Mouse (Mus musculus) testis, adult 2 months (tissue): ENCODE measurements around the gene Fam234b. TPM values are rescaled to one million over a fixed set of nuclear protein-coding genes. Genes with fewer than 3 reads are reported as not detected.

ENCODE experiments used
- H3K27ac ChIP-seq: fragments of 200-500 bp; 2 replicates; pipeline ENCODE4 v1.5.1; 2012; ENCODE audit warnings: low read depth, low read length; ENCODE audit not compliant: control insufficient read depth, insufficient read depth
- H3K27me3 ChIP-seq: fragments of 200-500 bp; 2 replicates; pipeline ENCODE4 v1.6.1; 2012; ENCODE audit warnings: mild to moderate bottlenecking, low read length, moderate library complexity; ENCODE audit not compliant: control insufficient read depth, insufficient read depth
- H3K36me3 ChIP-seq: fragments of 200-500 bp; 2 replicates; pipeline ENCODE4 v1.6.1; 2012; ENCODE audit warnings: mild to moderate bottlenecking, low read length; ENCODE audit not compliant: control insufficient read depth, insufficient read depth
- H3K4me1 ChIP-seq: fragments of 200-500 bp; 2 replicates; pipeline ENCODE4 v1.6.1; 2012; ENCODE audit warnings: low read length; ENCODE audit not compliant: control insufficient read depth, insufficient read depth
- H3K4me3 ChIP-seq: fragments of 200-500 bp; 2 replicates; pipeline ENCODE4 v1.5.1; 2012; ENCODE audit warnings: low read depth, mild to moderate bottlenecking, low read length, moderate library complexity, mixed read lengths; ENCODE audit not compliant: control insufficient read depth
- CTCF ChIP-seq: fragments of 200-500 bp; IDR thresholded peaks from 2 replicates; pipeline ENCODE4 v1.5.1; 2012; ENCODE audit warnings: low read depth, mild to moderate bottlenecking, inconsistent platforms, low read length, moderate library complexity; ENCODE audit not compliant: control insufficient read depth, insufficient read depth, insufficient replicate concordance
- POLR2A ChIP-seq: fragments of 200-500 bp; IDR thresholded peaks from 2 replicates; pipeline ENCODE4 v1.6.1; 2012; ENCODE audit warnings: low read depth, mild to moderate bottlenecking, inconsistent platforms, low read length, moderate library complexity; ENCODE audit not compliant: control insufficient read depth
- polyA plus RNA-seq: library from polyadenylated mRNA; depleted of rRNA; stranded (reverse); fragments of >200 nt; gene quantifications from 2 replicates; pipeline ENCODE4 v1.2.3, GENCODE M21; 2012

The Fam234b gene
- polyA plus RNA-seq, 1 experiment = 20.9 TPM

DNA sequence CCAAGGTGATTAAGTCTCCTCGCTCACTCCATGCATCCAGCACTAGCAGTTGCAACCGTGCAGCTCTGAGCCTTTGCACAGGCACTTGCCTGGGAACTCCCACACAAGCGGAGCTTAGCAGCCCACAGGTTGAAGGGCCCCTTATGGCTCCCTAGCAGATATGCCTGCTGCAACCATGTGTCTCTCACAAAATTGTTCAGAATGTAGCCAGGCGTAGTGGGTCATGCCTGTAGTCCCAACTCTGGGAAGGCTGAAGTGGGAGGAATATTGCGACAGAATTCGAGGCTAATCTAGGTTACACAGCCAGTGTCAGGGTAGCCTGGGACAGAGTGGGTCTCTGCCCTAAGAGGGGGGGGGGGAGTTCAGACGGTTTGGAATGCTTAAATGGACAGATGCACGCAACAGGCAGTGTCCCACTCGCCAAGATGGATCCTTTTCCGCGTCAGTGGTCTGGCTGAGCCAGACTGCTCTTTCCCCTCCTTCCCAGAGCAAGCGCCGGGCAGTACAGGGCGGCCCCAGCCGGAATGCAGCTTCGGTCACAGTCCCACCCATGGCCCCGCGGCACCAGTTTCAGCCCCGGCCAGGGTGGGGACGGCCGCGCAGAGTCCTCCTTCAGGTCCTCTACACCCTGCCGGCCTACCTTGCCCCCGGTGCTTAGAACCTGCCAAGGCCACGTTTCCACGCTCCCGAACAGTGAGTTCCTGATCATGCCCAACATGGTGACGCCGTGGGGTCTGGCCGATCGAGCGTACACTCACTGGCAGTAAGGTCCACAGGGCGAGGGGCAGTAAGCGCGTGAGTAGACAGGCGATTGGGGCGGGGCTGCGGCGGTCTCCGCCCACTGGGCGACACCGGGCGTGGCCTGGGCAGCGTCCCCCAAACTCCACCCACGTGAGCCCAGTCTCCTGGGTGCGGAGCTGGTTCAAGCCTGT, 30.1 kb upstream of the Fam234b start:
- Histone ChIP-seq H3K36me3 (no peaks in the 10 kb centered on the region), H3K27ac (peak overlapping the region; percentile 74), H3K4me3 (peak overlapping the region; percentile 94), H3K4me1 (peaks cover 12% of the 10 kb centered on the region), H3K27me3 (no peaks in the 10 kb centered on the region)
- TF ChIP-seq POLR2A (peak; percentile 55; the same call in 1 of the 2 replicates), CTCF (no peak)

- H3K4me3 ChIP-seq = peak overlapping the region; percentile 94
- no peak overlapping the region for H3K27ac ChIP-seq
- TF ChIP-seq CTCF (no peak), POLR2A (no peak)
Measured at GRCm38 (mm10) chr6:135168471-135168870, 29.3 kb upstream of the Fam234b start.

DNA sequence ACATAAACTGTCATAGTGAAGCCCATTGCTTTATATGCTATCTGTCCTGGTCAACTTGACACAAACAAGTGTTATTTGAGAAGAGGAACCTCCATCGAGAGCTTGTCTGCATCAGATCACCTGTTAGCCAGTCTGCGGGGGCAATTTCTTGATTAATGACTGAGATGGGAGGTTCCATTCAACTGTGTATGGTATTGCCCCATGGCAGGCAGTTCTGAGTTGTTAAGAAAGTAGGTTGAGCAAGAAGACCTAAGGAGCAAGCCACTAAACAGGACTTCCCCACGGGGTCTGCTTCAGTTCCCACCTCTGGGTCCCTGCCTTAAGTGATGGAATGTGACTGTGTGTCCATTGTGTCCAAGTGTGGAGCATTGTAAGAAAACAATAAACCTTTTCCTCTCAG, 28.5 kb upstream of the Fam234b start:
- H3K27me3 ChIP-seq = no peaks in the 10 kb centered on the region
- H3K36me3 ChIP-seq = no peaks in the 10 kb centered on the region
- TF ChIP-seq CTCF = no peak
- H3K4me1 ChIP-seq = peaks cover 12% of the 10 kb centered on the region
- no peak overlapping the region for H3K4me3 ChIP-seq
- H3K27ac ChIP-seq = no peak overlapping the region

More at GRCm38 (mm10) chr6:135168471-135168870, 29.3 kb upstream of the Fam234b start:
- Histone ChIP-seq H3K27me3 (no peaks in the 10 kb centered on the region), H3K4me1 (peaks cover 12% of the 10 kb centered on the region), H3K36me3 (no peaks in the 10 kb centered on the region)

GRCm38 (mm10) chr6:135171736-135172135, 26.0 kb upstream of the Fam234b start:
- Histone ChIP-seq H3K36me3 (no peaks in the 10 kb centered on the region), H3K4me3 (no peak overlapping the region), H3K27me3 (no peaks in the 10 kb centered on the region), H3K4me1 (peaks cover 12% of the 10 kb centered on the region), H3K27ac (no peak overlapping the region)
- TF ChIP-seq POLR2A (no peak), CTCF (no peak)

GRCm38 (mm10) chr6:135175014-135175413, 22.8 kb upstream of the Fam234b start:
- no peak for TF ChIP-seq POLR2A
- no peak for TF ChIP-seq CTCF
- no peaks in the 10 kb centered on the region for H3K36me3 ChIP-seq
- no peaks in the 10 kb centered on the region for H3K4me1 ChIP-seq
- no peak overlapping the region for H3K27ac ChIP-seq
- H3K27me3 ChIP-seq = no peaks in the 10 kb centered on the region
- H3K4me3 ChIP-seq = no peak overlapping the region

DNA sequence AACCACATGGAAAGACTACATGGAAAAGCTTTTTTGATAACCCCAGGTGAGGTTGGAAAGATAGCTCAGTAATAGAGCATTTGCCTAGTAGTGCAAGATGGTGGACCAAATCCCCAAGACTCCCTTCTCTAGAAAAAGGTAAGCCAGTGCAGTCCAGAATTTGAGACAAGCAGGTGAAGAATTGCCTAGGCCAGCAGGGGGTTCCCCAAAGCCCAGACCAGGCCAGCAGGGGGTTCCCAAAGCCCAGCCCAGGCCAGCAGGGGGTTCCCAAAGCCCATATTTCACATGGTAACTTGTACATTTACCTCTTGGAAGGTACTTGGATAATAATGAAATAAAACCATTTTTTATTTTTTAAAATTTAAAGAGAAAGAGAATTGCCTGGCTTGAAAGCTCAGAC, 20.5 kb upstream of the Fam234b start:
- Histone ChIP-seq H3K4me1 (no peaks in the 10 kb centered on the region), H3K36me3 (no peaks in the 10 kb centered on the region), H3K4me3 (no peak overlapping the region), H3K27me3 (no peaks in the 10 kb centered on the region), H3K27ac (no peak overlapping the region)
- TF ChIP-seq POLR2A (no peak), CTCF (no peak)

DNA sequence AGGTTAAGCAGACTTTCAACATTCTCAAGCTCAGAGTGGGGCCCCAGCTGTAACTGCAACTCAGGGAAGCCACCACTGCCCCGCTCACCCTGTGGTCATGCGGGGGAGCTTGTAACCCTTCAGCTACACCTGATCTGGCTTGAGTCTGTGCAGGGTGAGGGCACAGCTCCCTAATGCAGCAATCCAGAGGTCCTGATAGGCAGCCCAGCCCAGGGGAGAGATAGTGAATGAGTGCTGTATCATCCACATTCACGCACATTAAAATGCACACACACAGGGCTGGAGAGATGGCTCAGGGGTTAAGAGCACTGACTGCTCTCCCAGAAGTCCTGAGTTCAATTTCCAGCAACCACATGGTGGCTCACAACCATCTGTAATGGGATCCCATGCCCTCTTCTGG, 19.2 kb upstream of the Fam234b start:
- Histone ChIP-seq H3K27ac (no peak overlapping the region), H3K4me1 (no peaks in the 10 kb centered on the region), H3K4me3 (no peak overlapping the region), H3K36me3 (no peaks in the 10 kb centered on the region), H3K27me3 (no peaks in the 10 kb centered on the region)
- no peak for TF ChIP-seq POLR2A
- TF ChIP-seq CTCF = no peak

GRCm38 (mm10) chr6:135182925-135183324, 14.9 kb upstream of the Fam234b start:
- H3K27ac ChIP-seq = no peak overlapping the region
- no peaks in the 10 kb centered on the region for H3K27me3 ChIP-seq
- H3K4me3 ChIP-seq = no peak overlapping the region
- no peaks in the 10 kb centered on the region for H3K36me3 ChIP-seq
- no peaks in the 10 kb centered on the region for H3K4me1 ChIP-seq
- TF ChIP-seq POLR2A (no peak), CTCF (peak; percentile 69; the same call in 1 of the 2 replicates)
